Mouse (Mus musculus) forebrain, embryonic 15.5 days (tissue): Measurements from ENCODE around the gene Spata31d1d. TPM values are rescaled to one million over a fixed set of nuclear protein-coding genes. Genes with fewer than 3 reads are reported as not detected.

ENCODE experiments used
- polyA plus RNA-seq: library from polyadenylated mRNA; unstranded; fragments of >200 nt; fragmentation: Nextera tagmentation; extraction: Ambion mirVana; gene quantifications from 2 replicates; pipeline ENCODE4 v1.2.1, GENCODE M21; 2015

The Spata31d1d gene
- polyA plus RNA-seq, 1 experiment from 2014 or later: not detected

Other genes with a start within 250 kb of the Spata31d1d start
- gene Agtpbp1, start 146.5 kb downstream of the Spata31d1d start, polyA plus RNA-seq: 50.8 and 52.3 TPM in 2 replicates
- 157 and 161 TPM in 2 replicates for gene Naa35, start 146.5 kb downstream of the Spata31d1d start, polyA plus RNA-seq
- 48.2 and 48.6 TPM in 2 replicates for gene Golm1, start 55.9 kb downstream of the Spata31d1d start, polyA plus RNA-seq
- not detected in 2 replicates for gene 4921517D22Rik, start 37.6 kb downstream of the Spata31d1d start, polyA plus RNA-seq
- gene Spata31d1a, start 21.4 kb downstream of the Spata31d1d start, polyA plus RNA-seq: 0.15 and 0.29 TPM in 2 replicates
- gene Spata31d1b, start 19.5 kb downstream of the Spata31d1d start, polyA plus RNA-seq: not detected in 2 replicates
- 0.39 TPM in 1 of 2 replicates, not detected in the other for gene 1700014D04Rik, start 15.0 kb upstream of the Spata31d1d start, polyA plus RNA-seq
- gene Isca1, start 38.1 kb upstream of the Spata31d1d start, polyA plus RNA-seq: 129 and 146 TPM in 2 replicates
- gene Gm49354, start 50.5 kb upstream of the Spata31d1d start, polyA plus RNA-seq: not detected in 2 replicates
- gene Tut7, start 91.4 kb upstream of the Spata31d1d start, polyA plus RNA-seq: 54.9 and 58.9 TPM in 2 replicates